Mouse (Mus musculus) ES-Bruce4 (cell line): ENCODE results near the gene Wnk4.

Experiments used
- CTCF ChIP-seq: IDR thresholded peaks from one replicate; pipeline ENCODE4 v1.8.1; 2011; ENCODE audit warnings: low read depth, low read length
- EP300 ChIP-seq: IDR thresholded peaks from 2 replicates; pipeline ENCODE4 v1.6.1; 2011; ENCODE audit warnings: low read depth, low read length; ENCODE audit not compliant: insufficient read depth

- TF ChIP-seq CTCF (no peak), EP300 (no peak)
Measured at GRCm38 (mm10) chr11:101225331-101226064, 34.9 kb upstream of the Wnk4 start.
